8 mouse cellular contexts compared by ENCODE assay signal in genomic region chr2:19198452-19199365, GRCm38 (mm10). TPM values are rescaled to one million over a fixed set of nuclear protein-coding genes. Genes with fewer than 3 reads are reported as not detected.
A peak's percentile ranks its signal among the peaks of the same experiment; 100 is the strongest.
DNase-seq lines count a peak whose midpoint lies in the region; ATAC-seq lines count a peak whose summit lies in the region.

Armc3 (plus strand) TSS chr2:19199302.

- no peaks in the 10 kb centered on the region for H3K9me3 ChIP-seq in intestine, embryonic 14.5 days (ENCODE audit: control insufficient read depth, low read length)
- H3K9me3 ChIP-seq in megakaryocyte, embryonic 14.5 days = no peaks in the 10 kb centered on the region

- ATAC-seq in intestine, embryonic 14.5 days (replicated peaks; ENCODE audit: low FRiP score, low TSS enrichment, low read depth) = peak; percentile 91

- H3K27me3 ChIP-seq in intestine, embryonic 14.5 days (replicated peaks; ENCODE audit: control insufficient read depth, insufficient read depth, low read length) = no peaks in the 10 kb centered on the region
- H3K27me3 ChIP-seq in megakaryocyte, embryonic 14.5 days (replicated peaks) = no peaks in the 10 kb centered on the region

- no peaks in the 10 kb centered on the region for H3K36me3 ChIP-seq in intestine, embryonic 14.5 days (ENCODE audit: control insufficient read depth, insufficient read depth, low read length)
- H3K36me3 ChIP-seq in megakaryocyte, embryonic 14.5 days (replicated peaks; ENCODE audit: low read length) = no peaks in the 10 kb centered on the region

- DNase-seq in ZHBTc4 (ENCODE audit: low read depth, low spot score) = peak; percentile 81
- peak; percentile 77 to 81 for DNase-seq in cerebellum, postnatal 14 days
- peak; percentile 28 to 49 for DNase-seq in frontal cortex, postnatal 14 days (ENCODE audit: low spot score in 2 of 2)
- DNase-seq in intestine, embryonic 14.5 days (ENCODE audit: low spot score) = peak; percentile 91
- DNase-seq in left cerebral cortex, postnatal 14 days (ENCODE audit: low spot score in 2 of 2) = peak; percentile 26 to 63
- peak; percentile 39 for DNase-seq in right cerebral cortex, adult 18-20 months
- DNase-seq in urinary bladder, postnatal 10 days (ENCODE audit: low spot score) = no peak

- 15% methylated on average over 24 of the region's 24 CpGs for WGBS in intestine, embryonic 14.5 days

- H3K4me2 ChIP-seq in intestine, embryonic 14.5 days (ENCODE audit: low read length) = peak within 1 kb of the TSS; percentile 54

- intact Hi-C loops in left cerebral cortex, postnatal 14 days (cut with DNase I) = no loop called here

- H3K9ac ChIP-seq in intestine, embryonic 14.5 days (ENCODE audit: low read length) = peak within 1 kb of the TSS; percentile 58

- peak within 1 kb of the TSS; percentile 42 for H3K4me3 ChIP-seq in intestine, embryonic 14.5 days (ENCODE audit: low read depth, low read length)
- peak within 1 kb of the TSS; percentile 64 for H3K4me3 ChIP-seq in megakaryocyte, embryonic 14.5 days (replicated peaks)

- peak within 1 kb of the TSS; percentile 22; the same call in 1 of the 2 replicates for H3K27ac ChIP-seq in intestine, embryonic 14.5 days (ENCODE audit: low read depth)

- 0 out of 2 replicates have a peak, but pooled peaks cover 4% of the 10 kb centered on the region for H3K4me1 ChIP-seq in intestine, embryonic 14.5 days (replicated peaks; ENCODE audit: control insufficient read depth, insufficient read depth, low read length)
- peaks cover 43% of the 10 kb centered on the region for H3K4me1 ChIP-seq in megakaryocyte, embryonic 14.5 days

RNA-seq across cellular contexts. Expression of gene Armc3, which starts in this region (rescaled TPM):
- polyA plus RNA-seq in intestine, embryonic 14.5 days (2014; fragmentation: Nextera tagmentation; extraction: Ambion mirVana) = 0.05 and 0.19 TPM in 2 replicates
- under 1 TPM; 0.37 to 0.57 TPM for total RNA-seq in left cerebral cortex, postnatal 14 days (2021)
- not detected in 2 replicates for polyA plus RNA-seq in megakaryocyte, embryonic 14.5 days (2012; ENCODE audit: insufficient read depth, low replicate concordance)

Comparison
In these comparisons a context has a peak if more than half of its experiments do, and no peak if none do; other contexts are left out.
1. Peak in DNase-seq, ATAC-seq, H3K4me3 ChIP-seq, H3K27ac ChIP-seq, H3K9ac ChIP-seq and H3K4me2 ChIP-seq in intestine, embryonic 14.5 days; RNA of the gene not detected or under 1 TPM.
2. Peak in DNase-seq in left cerebral cortex, postnatal 14 days; RNA of the gene not detected or under 1 TPM.